Mouse (Mus musculus) brain, embryonic 14.5 days (tissue): ENCODE data around the gene Hoxb2.

Source experiments
- CTCF ChIP-seq: fragments of 200-500 bp; IDR thresholded peaks from 2 replicates; pipeline ENCODE4 v1.5.1; 2012; ENCODE audit warnings: inconsistent platforms, mild to moderate bottlenecking, moderate library complexity, borderline replicate concordance; ENCODE audit not compliant: insufficient read depth, insufficient read length; ENCODE audit errors: extremely low read depth
- POLR2A ChIP-seq: fragments of 200-500 bp; IDR thresholded peaks from 2 replicates; pipeline ENCODE4 v1.6.1; 2012; ENCODE audit warnings: mild to moderate bottlenecking, inconsistent platforms, borderline replicate concordance; ENCODE audit not compliant: poor library complexity, insufficient read depth, insufficient read length, severe bottlenecking; ENCODE audit errors: extremely low read depth

DNA sequence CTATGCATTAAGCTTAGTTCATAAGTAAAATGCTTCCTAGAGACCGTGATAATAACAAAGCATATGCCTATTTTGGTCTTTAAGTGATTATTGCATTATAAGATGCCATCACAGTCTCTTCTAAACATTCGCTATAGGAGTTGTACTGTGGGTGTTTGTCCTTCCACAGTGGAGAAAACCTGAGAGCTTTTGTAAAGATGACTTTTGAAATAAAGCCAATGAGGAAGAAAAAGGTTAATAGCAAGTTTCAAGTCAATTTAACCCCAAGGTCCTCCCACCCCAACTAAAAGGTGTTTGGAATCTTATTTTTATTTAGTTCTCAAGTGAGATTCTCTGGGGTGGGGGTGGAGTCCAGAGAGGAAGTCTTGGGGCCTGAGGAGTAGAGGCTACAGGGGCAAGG, 37.2 kb upstream of the Hoxb2 start:
- TF ChIP-seq POLR2A: no peak
- TF ChIP-seq CTCF: no peak
